Mouse (Mus musculus) kidney, adult 18-20 months (tissue): ENCODE data around the gene Peli1.

Source experiments
- DNase-seq: peaks from one replicate; pipeline ENCODE4 v3.0.0; 2021

The Peli1 gene

DNA sequence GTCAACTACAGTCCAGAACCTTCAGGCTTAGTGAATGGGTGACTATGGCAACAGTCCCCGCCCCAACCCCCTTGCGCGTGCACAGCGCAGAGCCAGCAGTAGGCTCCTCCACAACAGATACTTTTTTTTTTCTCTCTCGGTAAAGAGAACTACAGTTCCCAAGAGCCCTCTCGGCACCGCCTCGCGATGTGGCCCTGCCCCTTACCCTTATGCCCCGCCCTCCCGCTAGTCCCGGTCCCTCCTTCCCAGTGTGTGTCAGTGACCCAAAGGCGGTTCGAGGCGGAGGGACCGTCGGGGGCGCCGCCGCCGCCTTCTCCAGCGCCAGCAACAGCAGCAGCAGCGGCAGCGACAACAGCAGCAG is at the start of gene Peli1:
Gene Peli1 (plus strand): TSS at position 225 of the 361 bp plus-strand sequence.
- peak; percentile 94 for DNase-seq

DNA sequence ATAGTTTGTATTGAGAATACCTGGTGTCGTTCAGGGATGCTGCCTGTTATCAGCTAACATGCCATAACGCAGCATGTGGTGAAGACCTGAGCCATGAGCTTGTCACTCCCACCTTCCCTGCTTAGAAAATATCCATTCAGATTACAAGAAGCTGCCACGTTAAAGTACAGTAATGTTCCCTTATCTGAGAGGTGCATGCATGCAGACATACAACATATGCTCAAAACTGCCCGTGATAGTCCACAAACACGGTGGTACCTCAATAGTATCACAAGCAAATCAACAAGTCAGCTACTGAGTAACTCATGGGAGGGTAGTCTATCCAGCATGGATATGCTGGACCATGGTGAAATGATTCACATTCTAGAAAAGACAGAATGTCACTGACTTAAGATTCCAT is 48.5 kb upstream of the Peli1 start:
- DNase-seq, result no peak

DNA sequence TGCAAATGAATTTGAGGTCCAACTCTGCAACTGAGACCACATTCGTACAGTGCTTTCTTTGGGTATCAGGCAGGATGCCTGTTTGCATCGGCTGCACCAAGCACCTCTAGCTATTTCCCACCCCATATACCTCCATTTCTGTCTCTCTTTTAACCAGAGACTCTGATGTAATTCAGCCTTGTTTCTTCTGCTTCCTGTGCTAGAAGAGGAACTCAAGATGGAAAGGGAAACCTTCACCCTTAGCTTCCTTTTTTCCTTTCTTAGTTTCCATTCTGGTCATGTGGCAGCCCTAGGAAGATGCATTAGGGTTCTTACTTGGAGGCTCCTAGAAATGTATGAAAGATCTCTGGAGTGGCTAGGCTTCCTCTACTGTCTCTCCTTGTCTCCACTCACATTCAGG is 44.9 kb upstream of the Peli1 start:
- no peak for DNase-seq

DNA sequence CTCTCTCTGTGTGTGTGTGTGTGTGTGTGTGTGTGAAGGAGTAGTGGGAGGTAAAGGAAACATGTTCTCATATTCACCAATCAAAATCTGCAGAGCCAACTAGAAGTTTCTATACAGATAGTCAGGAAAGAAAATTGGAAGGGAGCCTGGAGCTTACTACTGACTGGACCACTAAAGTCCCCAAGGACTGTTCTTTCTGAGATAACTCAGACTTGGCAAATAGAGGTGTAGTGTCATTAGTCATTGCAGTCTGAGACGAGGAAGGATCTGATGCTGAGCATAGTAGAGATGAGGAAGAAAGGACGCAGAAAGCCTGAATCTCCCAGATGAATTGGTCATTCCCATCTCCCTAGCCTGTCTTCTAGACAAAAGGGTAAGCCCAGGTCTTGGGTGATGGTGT is 43.2 kb upstream of the Peli1 start:
- no peak for DNase-seq

DNA sequence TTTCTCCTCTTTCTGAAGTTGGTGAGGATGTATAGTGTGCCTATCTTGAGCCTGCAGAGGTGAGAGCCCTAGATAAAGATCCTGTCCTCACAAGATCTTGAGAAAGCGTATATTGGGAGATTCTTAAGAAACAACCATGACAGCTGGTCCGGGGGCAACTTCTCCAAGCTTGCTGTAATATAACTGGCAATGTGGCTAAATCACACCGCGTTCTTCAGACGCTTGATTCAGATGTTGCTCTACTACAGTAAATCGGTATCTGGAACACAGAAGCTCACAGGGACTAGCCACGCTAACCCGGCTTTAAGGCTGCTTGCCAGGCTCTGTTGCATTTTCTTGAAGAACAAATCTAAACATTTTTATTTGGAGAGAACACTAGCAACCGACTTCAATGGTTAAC is 39.4 kb upstream of the Peli1 start:
- no peak for DNase-seq

DNA sequence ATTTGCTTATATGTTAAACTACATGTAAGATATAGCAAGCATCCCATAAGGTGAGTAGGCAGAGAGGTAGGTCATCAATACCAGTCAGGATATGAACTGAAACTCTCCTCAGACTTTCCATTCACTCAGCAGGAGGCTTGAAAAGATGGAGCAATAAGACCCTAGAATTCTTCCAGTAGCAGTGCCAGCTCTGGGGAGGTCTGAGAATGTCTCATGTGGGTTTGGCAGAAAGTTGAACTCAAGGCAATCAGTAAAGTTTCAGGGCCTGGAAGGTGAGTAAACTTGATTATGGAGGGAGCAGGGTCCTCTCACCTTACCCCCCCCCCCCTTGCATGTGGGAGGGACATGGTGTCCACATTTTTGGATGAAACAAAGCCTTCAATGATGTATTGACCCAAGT is 36.5 kb upstream of the Peli1 start:
- no peak for DNase-seq

DNA sequence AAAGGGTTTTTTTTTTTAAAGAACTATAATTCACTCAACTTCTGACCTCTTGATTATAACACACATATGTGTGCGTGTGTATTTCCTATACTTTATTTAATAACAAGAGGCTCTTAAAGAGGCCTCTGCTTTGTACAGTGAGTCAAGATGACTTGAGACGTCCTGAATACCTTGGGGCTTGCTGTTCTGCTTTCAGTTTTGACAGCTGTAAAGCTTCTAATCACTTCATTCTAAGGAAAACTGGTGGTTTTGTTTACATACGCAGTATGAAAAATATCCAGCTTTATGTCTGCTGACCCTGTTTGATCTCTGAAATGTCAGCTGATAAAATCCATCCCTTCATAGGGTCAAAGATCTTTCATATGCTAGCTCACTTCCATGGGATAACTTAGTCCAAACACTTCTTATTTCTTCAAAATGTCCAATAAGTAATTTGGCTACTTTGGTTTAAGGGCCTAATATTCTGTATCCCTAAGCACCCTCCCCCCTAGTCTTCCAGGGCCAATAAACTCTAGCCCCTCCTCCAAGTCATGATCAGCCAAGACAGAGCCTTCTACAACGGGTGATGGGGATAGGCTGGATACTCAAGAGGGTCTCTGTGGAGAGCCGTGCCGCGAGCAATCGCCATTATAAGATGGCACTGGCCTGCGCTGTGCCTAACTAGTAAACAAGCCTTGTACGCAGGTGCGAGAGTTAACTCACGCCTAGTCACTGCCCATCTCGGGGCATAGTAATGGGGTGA is 34.8 kb upstream of the Peli1 start:
- no peak for DNase-seq

DNA sequence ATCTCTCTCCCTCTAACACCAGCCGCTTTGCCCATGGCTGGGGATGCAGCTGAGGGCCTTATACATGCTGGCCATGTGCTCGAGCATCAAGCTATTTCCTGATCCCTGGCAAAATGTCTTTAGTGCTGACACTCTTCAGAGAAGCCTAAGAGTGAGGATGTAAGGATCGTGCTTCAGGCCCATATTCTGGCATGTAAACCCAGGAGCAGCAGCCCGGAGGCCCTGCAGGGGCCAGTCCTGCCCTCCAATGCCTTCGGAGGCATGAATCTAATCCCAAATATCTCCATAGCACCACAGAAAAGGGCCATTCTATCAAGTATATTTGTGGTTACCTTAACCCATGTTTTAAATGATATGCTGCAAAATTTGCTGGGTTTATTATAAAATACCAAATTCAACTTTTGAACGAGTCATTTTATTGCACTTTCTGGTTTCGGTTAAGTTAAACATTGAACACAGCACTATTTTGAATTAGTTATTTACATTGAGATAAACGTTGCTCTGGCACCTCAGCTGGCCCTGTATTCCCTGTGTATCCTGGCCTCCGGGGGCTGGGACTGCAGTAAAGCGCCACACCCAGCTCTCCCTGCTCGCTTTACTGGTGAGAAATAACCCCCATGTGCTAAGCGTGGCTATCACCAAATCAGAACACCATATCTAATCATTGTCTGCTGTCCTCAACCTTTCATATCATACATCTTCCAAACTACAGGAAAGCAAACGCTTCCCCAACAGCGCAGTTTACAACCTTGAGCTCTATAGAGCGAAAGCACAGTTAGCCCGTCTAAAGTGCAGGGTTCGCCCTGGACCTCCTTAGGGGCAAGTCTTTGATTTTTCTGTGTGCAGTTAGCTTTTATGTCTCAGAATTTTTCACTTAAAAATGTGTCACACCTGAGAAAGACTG is 33.3 kb upstream of the Peli1 start:
- no peak for DNase-seq

DNA sequence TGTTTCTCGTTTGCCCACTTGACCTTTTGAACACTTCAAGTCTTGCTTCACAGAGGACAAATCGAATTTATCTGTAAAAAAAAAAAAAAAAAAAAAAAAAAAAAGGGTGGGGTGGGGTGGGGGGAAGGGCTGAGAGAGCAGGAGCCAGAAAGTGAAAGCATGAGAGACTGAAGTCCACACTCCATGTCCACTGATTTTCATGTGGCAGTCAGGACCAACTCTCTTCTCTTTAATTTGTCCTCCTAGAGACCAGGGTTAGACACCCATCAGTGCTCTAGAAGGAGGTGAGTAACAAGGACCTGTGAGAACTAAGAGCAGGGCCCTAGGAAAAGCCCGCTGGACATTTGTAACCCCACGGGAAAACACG is 32.7 kb upstream of the Peli1 start:
- no peak for DNase-seq

DNA sequence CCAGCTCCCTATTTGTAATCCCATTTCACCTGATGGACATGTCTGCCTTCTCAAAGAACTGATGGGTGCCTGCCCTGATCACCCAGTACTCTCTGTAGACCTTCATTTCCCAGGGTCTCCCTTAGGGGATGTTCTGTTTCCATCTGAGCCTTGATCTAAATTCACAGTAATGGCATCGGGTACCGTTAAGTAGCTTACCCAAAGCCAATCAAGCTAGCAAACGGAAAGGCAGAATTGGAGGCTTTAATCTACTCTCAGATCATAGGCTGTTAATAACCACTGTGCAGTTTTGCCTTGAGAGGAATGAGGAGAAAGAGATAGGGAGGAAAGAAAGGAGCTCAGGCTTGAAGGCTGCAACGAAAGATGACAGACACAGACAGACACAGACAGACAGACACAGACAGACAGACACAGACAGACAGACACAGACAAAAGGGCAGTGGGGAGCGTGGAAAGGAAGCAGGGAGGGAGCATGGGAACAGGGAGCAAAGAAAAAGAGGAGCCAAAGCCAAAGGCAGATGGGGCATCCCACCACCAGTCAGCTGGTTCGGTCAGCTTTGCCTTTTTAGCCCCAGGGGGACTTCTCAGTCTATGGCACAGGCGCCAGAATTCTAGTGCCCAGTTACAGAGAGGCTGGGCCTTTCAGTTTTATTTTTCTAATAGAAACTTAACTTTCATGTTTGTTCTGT is 30.6 kb upstream of the Peli1 start:
- no peak for DNase-seq

DNA sequence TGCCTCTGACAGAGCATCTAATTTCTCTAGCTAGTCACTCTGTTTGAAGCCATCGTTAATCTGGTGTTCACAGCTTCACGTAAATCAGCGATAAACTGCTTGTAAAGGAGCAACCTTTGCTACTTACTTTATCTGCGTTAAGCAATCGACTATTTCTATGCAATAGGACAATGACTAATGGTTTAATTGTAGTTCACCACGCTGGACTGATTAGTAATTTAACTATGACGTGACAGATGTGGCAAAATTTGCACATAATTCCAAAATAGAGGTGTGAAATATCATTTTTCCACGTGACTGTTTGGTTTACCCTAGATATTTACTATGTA is 30.1 kb upstream of the Peli1 start:
- DNase-seq, result no peak

DNA sequence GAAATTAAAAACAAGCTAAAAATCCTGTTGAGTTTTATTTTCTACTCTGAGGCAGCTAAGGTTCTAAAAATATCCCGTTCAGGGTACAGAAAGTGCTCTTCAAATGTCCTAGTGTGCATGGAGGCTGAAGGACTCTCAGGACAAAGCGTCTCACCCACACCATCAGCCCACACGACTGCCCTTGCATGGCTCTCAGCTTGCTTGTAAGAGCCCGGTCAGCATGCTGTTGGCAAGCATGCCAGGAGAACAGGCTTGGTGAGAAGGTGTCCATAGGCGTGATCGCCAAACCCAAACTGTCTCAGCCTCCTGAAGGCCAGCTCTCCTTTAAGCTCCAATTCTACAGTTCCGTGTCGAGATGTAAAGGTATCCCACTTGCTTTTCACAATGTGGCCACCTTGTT is 29.7 kb upstream of the Peli1 start:
- peak; percentile 20 for DNase-seq

DNA sequence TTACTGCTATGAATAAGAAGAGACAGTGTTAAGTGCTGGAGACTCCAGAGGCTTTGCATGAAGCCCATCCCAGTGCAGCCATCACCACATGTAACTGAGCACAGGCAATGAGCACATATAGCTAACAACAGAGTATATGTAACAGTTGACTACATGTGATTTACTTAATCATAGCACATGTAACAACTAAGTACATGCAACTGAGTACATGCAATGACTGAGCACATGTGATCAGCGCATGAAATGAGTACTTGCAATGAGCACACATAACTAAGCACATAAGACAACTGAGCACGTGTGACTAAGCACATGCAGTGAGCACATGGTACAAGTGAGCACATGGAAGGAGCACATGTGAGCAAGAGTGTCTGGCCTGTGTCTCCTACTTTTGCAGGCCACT is 29.0 kb upstream of the Peli1 start:
- no peak for DNase-seq

DNA sequence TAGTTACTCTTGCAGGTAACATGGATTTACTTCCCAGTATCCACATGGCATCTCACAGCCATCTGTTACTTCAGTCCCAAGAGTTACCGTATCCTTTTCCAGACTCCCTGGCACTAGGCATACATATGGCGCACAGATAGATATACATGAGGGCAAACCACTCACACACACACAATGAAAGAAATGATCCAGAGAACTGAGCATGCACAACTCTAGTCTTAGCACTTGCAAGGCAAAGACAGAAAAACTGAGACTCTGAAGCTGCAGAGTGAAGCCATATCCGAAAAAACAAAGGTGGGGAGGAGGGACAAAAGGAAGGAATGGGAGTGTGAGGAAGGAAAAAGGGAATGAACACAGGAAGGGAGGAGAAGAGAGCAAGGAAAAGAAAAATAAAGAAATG is 27.8 kb upstream of the Peli1 start:
- no peak for DNase-seq

DNA sequence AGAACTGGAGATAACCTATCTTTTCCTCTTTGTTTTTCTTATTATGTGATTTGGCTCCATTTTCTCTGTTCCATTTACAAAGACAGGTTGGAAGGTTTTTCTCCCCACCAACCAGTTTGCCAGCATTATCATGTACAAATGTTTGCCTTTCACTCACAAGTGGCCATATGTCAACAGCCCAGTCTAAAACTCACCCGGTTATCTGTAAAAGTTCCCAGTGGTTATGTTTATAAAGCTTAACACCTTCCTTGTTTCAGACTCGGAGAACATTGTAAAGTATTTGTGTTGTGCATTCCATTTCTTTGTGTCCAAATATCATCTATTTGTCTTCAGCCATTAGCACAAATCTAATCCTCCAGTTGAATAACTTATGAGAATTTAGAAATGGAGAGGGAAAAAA is 11.7 kb upstream of the Peli1 start:
- no peak for DNase-seq

DNA sequence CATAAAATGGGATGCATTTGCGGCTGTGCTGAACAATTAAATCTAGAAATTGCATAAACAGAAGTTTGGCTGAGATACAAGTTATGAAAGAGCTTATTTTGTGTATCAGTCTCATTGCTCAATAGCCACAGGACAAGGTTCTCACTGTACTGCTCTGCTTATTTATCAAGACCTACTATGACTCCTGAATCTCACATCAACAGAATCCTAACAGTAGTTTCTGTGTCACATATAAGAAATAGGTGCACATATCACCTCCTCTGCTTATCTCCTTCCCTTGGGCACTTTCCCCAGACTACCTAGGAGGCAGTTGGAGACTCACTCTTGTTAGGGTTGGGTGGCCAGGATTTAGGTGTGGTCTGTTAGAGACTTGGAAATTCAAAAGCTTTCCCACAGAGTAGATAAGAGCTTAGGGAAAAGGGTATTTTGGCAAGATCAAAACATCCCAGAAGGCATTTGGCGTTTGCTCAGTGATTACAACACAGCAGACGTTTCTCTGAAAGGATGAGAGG is 11.2 kb upstream of the Peli1 start:
- no peak for DNase-seq

DNA sequence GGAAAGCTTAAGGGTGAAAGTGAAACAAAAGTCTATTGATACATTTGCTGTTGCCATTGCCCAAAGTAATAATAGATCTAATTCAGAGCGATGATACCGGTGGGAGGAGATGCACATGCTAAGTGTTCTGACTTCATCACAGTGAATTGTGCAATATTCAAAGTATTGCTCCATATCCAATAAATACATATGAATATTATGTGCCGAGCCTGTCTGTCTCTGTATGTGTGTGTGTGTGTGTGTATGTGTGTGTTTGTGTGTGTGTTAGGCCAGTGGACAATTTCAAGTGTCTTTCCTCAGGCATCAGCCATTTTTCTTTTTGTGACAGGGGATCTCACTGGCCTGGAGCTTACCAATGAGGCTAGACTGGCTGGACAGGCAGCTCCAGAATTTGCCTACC is 9.9 kb upstream of the Peli1 start:
- DNase-seq, result no peak

DNA sequence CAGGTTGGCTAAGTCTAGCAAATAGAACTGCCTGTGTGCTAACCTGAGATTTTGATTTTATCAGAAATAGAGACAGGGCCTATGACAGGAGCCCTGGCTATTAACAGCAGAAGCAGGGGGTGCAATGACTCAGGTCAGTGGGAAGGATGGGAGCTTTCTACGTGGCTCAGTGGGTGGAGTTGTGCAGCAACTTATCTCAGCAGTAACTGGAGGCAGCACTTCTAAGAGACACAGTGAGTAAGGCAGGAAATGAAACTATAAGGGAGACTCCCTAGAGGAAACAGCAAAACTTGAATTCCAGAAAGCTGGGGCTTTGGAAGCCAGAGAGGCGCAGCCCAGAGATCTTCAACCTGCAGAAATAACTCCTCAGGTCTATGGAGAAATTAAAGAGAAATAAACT is 8.4 kb upstream of the Peli1 start:
- no peak for DNase-seq

DNA sequence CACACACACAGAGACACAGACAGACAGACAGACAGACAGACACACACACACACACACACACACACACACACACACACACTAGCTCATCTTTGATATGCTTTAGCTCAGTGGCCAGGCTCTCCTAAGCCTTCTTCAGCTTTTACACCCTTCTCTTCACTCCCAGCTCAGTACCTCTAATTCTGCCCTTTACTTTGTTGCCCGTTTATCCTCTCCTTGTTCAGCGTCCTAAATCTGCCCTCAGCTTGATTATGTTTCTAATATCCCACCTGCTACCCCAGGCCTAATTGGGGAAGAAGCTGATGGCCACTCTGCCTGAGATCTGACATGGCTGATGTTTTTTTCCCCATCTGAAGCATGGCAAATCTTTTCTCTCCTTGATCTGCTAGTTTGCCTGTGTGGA is 2.7 kb upstream of the Peli1 start:
- DNase-seq, result no peak

DNA sequence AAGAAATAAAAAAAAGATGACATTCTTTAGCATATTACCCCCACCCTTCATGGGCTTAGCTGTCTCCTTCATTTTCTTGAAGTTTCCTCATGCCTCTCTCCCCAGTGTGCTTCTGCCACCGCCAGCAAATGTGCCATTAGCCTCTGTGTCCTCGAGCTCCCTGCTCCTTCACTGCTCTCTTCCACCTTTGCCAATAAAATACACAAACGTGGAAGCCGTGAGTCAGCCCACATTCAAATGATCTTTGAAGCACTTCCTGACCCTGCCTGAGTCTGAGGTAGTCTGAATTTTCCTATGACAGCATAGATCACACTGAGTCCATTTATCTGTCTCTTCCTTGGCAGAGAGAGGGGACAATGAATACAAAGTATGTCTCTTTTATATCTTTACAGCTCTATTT is 1.5 kb upstream of the Peli1 start:
- DNase-seq, result no peak

DNA sequence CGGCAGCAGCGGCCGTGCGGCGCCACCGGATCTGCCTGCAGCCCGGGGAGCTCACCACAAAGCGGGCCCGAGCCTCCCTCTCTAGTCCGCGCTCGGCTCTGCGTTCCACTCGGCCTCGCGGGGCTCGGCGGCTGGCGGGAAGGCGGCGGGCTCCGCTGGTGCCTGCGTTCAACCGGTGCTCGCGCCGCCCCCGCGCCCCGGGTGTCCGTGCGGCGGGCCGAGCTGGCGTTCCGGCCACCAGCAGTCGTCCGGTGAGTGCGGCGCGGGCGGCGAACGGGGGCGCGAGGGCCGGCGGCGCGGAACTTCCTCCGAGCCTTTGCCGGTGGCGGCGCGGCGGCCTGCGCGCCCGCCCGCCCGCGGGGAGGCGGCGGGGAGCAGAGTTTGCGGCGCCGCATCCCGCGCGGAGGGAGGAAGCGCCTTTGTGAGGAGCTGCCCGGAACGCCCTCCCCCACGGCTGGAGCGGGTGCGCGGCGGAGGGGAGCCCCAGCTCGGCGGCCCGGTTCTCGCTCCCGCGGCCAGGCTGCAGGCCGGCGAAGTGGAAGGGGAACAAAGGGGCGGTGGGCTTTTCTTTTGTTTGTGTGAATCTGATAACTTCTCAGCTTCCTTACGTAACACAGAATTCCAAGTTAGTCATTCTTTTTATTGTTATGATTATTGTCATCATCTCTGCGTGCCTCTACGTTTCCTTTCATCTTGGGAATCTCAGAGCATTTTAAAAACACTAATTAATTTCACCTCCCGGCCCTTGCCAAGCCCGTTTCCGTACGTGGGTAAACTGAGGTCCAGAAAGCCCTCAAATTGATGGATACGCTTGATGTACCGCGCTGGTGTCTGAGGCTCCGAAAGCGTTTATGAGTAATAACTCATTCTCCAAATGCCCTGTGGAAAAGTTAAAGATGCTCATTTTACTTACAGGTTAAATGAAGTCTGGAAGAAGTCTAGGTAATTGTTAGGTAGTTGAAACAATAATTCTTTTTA is 626 bp downstream of the Peli1 start:
- DNase-seq, result no peak

DNA sequence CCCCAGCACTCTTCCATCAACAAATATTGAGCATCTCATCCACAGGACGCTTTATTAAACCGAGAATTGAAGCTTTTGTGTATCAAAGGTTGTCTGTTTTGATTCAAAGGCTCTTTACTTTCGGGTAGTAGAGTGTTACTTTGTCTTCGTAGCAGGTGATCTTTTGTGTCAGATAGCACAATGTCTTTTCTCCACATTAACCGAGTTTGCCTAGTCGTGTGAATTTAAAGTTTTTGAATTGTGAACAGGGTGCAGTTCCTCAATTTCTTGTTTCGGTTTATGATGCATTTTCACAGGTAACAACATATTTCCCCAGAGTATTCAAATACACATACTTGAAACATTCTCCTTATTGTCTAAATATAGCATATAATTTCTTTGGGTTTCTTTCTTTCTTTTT is 1.5 kb downstream of the Peli1 start:
- no peak for DNase-seq
